Mouse (Mus musculus): ENCODE data around the gene Eef1akmt1.

DNA sequence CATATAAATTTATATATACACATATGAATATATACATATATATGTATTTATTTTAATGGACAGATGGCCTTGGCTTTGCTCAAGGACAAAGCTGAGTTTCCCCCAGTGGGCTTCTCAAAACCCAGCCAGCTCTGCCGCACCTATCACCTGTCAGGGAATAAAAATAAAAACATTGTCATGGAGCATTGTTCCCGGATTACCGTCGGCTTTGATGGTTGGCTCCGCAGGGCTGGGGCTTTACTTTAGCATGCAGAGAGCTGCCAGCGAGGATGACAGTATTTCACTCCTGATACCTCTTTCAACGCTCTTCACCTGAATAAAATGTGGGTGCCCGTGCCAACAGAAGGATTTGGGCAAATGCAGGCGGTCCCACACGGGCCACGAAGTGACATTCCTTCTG, 37.6 kb downstream of the Eef1akmt1 start:
- TF ChIP-seq GATA1 (IDR thresholded peaks at IDR 0.05; ENCODE audit: low read length), result no peak
- no peak for TF ChIP-seq TAL1 (IDR thresholded peaks at IDR 0.05; ENCODE audit: low read length)
